Mouse (Mus musculus) forebrain, embryonic 13.5 days (tissue): Measurements from ENCODE around the gene Tas2r136. TPM values are rescaled to one million over a fixed set of nuclear protein-coding genes. Genes with fewer than 3 reads are reported as not detected.

Experiments used
- ATAC-seq: fragments of 200-750 bp; cut with Nextera tagmentation; 2 replicates; pipeline ENCODE4 v1.8.0; 2017
- H3K27ac ChIP-seq: fragments of 300-500 bp; sonication (generic); 2 replicates; pipeline ENCODE4 v1.5.1; 2015; ENCODE audit warnings: inconsistent platforms, mild to moderate bottlenecking, moderate library complexity
- H3K27me3 ChIP-seq: fragments of 300-500 bp; sonication (generic); 2 replicates; pipeline ENCODE4 v1.6.1; 2015; ENCODE audit warnings: mild to moderate bottlenecking, inconsistent platforms
- H3K36me3 ChIP-seq: fragments of 300-500 bp; sonication (generic); 2 replicates; pipeline ENCODE4 v1.6.1; 2015; ENCODE audit warnings: mild to moderate bottlenecking, inconsistent platforms; ENCODE audit not compliant: poor library complexity, severe bottlenecking
- H3K4me1 ChIP-seq: fragments of 300-500 bp; sonication (generic); 2 replicates; pipeline ENCODE4 v1.6.1; 2015; ENCODE audit warnings: inconsistent platforms
- H3K4me2 ChIP-seq: fragments of 300-500 bp; sonication (generic); 2 replicates; pipeline ENCODE4 v1.6.1; 2015; ENCODE audit warnings: inconsistent platforms, mild to moderate bottlenecking, moderate library complexity
- H3K4me3 ChIP-seq: fragments of 300-500 bp; sonication (generic); 2 replicates; pipeline ENCODE4 v1.5.1; 2015; ENCODE audit warnings: mild to moderate bottlenecking, inconsistent platforms
- H3K9ac ChIP-seq: fragments of 300-500 bp; sonication (generic); 2 replicates; pipeline ENCODE4 v1.6.1; 2015; ENCODE audit warnings: mild to moderate bottlenecking, inconsistent platforms
- H3K9me3 ChIP-seq: fragments of 300-500 bp; sonication (generic); replicated peaks from 2 replicates; pipeline ENCODE4 v1.6.1; 2016; ENCODE audit warnings: inconsistent platforms
- WGBS: fragments of 180-500 bp; shearing (Covaris S2); methylation state at CpG from one replicate; pipeline ENCODE4 v1.1.7; 2015; 5-methylcytosine and 5-hydroxymethylcytosine counted together
- polyA plus RNA-seq: library from polyadenylated mRNA; unstranded; fragments of >200 nt; fragmentation: Nextera tagmentation; extraction: Ambion mirVana; gene quantifications from 2 replicates; pipeline ENCODE4 v1.2.1, GENCODE M21; 2015

The Tas2r136 gene
- not detected in 2 replicates for polyA plus RNA-seq

DNA sequence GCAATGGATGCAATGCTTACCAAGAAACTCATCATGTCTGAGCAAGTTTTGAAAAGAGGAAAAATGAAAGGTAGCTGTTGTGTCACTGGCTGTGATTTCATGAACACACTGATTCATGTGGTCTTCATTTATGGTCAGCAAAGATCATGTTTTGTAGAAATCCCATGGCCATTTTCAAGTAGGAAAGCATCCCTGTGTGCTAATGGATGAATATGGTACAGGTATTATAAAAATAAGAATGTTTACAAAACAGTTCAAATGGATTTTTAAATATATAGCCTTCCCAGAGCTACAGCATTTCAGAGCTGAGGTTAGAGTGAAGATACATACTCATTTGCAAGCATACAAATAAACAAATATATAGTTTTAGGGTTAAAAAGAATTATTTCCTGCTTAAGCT is at the start of gene Tas2r136:
Gene Tas2r136 (minus strand): TSS at position 101 of the 400 bp plus-strand sequence.
- H3K4me2 ChIP-seq: no peak within 1 kb of the TSS
- no peak within 1 kb of the TSS for H3K27ac ChIP-seq
- no peak for ATAC-seq
- no peak within 1 kb of the TSS for H3K9ac ChIP-seq
- no peak within 1 kb of the TSS for H3K4me3 ChIP-seq
- H3K9me3 ChIP-seq: no peaks in the 10 kb centered on the region
- no peaks in the 10 kb centered on the region for H3K36me3 ChIP-seq
- no peaks in the 10 kb centered on the region for H3K27me3 ChIP-seq
- H3K4me1 ChIP-seq: no peaks in the 10 kb centered on the region

DNA sequence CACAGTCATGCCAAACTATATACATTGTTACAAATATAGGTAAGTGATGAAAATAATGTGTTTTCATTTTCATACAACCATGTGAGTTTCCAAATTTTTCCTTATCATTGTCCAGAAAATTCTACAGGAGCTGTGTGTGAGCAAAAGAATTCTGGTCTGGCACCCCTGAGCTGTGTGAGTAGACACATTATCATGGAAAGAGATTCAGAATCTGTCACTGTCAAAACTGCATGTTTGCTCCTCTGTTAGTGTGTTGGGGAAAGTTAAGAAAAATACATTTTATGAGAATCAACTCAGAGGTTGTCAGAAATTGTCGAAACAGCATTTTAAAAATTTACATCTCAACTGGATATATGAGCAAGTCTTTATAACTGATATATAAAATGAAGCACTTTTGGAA is 24.6 kb upstream of the Tas2r136 start, which contains the start of gene Tas2r117:
Gene Tas2r117 (plus strand): TSS at position 301 of the 400 bp plus-strand sequence.
- Histone ChIP-seq H3K4me1 (no peaks in the 10 kb centered on the region), H3K9ac (no peak within 1 kb of the TSS), H3K36me3 (no peaks in the 10 kb centered on the region), H3K4me3 (no peak within 1 kb of the TSS), H3K27ac (no peak within 1 kb of the TSS), H3K4me2 (no peak within 1 kb of the TSS), H3K9me3 (no peaks in the 10 kb centered on the region), H3K27me3 (no peaks in the 10 kb centered on the region)
- no peak for ATAC-seq
- 86% methylated on average over 1 of the region's 1 CpGs for WGBS

GRCm38 (mm10) chr6:132795393-132795792 is 17.4 kb upstream of the Tas2r136 start:
- no peaks in the 10 kb centered on the region for H3K27me3 ChIP-seq
- no peaks in the 10 kb centered on the region for H3K4me1 ChIP-seq
- 35% methylated on average over 1 of the region's 1 CpGs for WGBS
- ATAC-seq: no peak
- H3K27ac ChIP-seq: no peak overlapping the region
- no peak overlapping the region for H3K4me3 ChIP-seq
- H3K9ac ChIP-seq: no peak overlapping the region
- H3K9me3 ChIP-seq: peaks cover 12% of the 10 kb centered on the region
- H3K36me3 ChIP-seq: no peaks in the 10 kb centered on the region
- H3K4me2 ChIP-seq: no peak overlapping the region

GRCm38 (mm10) chr6:132761831-132762230 is 16.1 kb downstream of the Tas2r136 start, which contains the start of gene Tas2r102:
TSS of gene Tas2r102 (plus strand) at chr6:132762131.
- no peaks in the 10 kb centered on the region for H3K9me3 ChIP-seq
- H3K27ac ChIP-seq: no peak within 1 kb of the TSS

GRCm38 (mm10) chr6:132754430-132754829 is 23.5 kb downstream of the Tas2r136 start, which contains the start of gene Tas2r124:
TSS of gene Tas2r124 (plus strand) at chr6:132754730.
- no peak within 1 kb of the TSS for H3K4me3 ChIP-seq

More at GRCm38 (mm10) chr6:132761831-132762230, 16.1 kb downstream of the Tas2r136 start, which contains the start of gene Tas2r102:
- no peak within 1 kb of the TSS for H3K4me2 ChIP-seq
- no peak within 1 kb of the TSS for H3K4me3 ChIP-seq
- H3K4me1 ChIP-seq: no peaks in the 10 kb centered on the region
- 92% methylated on average over 2 of the region's 2 CpGs for WGBS
- no peak within 1 kb of the TSS for H3K9ac ChIP-seq
- no peak for ATAC-seq
- H3K27me3 ChIP-seq: no peaks in the 10 kb centered on the region
- no peaks in the 10 kb centered on the region for H3K36me3 ChIP-seq

GRCm38 (mm10) chr6:132750206-132750605 is 27.8 kb downstream of the Tas2r136 start:
- no peak overlapping the region for H3K4me2 ChIP-seq
- H3K9me3 ChIP-seq: no peaks in the 10 kb centered on the region
- H3K4me1 ChIP-seq: no peaks in the 10 kb centered on the region
- WGBS: 95% methylated on average over 2 of the region's 2 CpGs
- H3K9ac ChIP-seq: no peak overlapping the region
- no peak overlapping the region for H3K27ac ChIP-seq
- H3K4me3 ChIP-seq: no peak overlapping the region
- no peak for ATAC-seq
- no peaks in the 10 kb centered on the region for H3K36me3 ChIP-seq
- no peaks in the 10 kb centered on the region for H3K27me3 ChIP-seq

More at GRCm38 (mm10) chr6:132754430-132754829, 23.5 kb downstream of the Tas2r136 start, which contains the start of gene Tas2r124:
- H3K27me3 ChIP-seq: no peaks in the 10 kb centered on the region
- 77% methylated on average over 1 of the region's 1 CpGs for WGBS
- no peaks in the 10 kb centered on the region for H3K9me3 ChIP-seq
- no peaks in the 10 kb centered on the region for H3K4me1 ChIP-seq
- H3K4me2 ChIP-seq: no peak within 1 kb of the TSS
- H3K27ac ChIP-seq: no peak within 1 kb of the TSS
- ATAC-seq: no peak
- no peak within 1 kb of the TSS for H3K9ac ChIP-seq
- H3K36me3 ChIP-seq: no peaks in the 10 kb centered on the region

DNA sequence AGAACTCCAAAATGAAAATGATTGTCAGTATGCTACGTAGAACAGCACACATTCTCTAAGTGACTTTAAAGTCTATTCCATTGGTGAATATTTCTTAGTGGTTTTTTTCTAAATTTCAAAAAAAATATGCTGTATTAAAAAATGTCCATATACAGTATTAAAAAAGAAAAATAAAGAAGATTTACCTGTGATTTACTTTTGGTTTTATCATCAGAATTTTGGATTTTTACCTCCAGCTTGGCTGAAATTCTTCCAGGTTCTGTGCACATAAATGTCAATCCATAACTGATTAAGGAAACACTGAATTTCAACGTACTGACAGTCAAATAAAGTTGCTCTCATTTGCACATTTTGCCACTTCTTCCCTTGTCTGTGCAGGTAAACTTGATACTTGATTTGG is 40.0 kb downstream of the Tas2r136 start, which contains the start of gene Tas2r115:
Gene Tas2r115 (minus strand): TSS at position 101 of the 400 bp plus-strand sequence.
- Histone ChIP-seq H3K27me3 (no peaks in the 10 kb centered on the region), H3K4me3 (no peak within 1 kb of the TSS), H3K36me3 (no peaks in the 10 kb centered on the region), H3K9ac (no peak within 1 kb of the TSS), H3K9me3 (no peaks in the 10 kb centered on the region), H3K27ac (no peak within 1 kb of the TSS), H3K4me2 (no peak within 1 kb of the TSS), H3K4me1 (no peaks in the 10 kb centered on the region)
- ATAC-seq: no peak
- WGBS: 70% methylated on average over 2 of the region's 2 CpGs

Other genes with a start within 250 kb of the Tas2r136 start
- not detected in 2 replicates for gene Prh1, start 208.4 kb downstream of the Tas2r136 start, polyA plus RNA-seq
- gene Prp2, start 182.2 kb downstream of the Tas2r136 start, polyA plus RNA-seq: not detected in 2 replicates
- gene A630073D07Rik, start 126.6 kb downstream of the Tas2r136 start, polyA plus RNA-seq: not detected in 2 replicates
- not detected in 2 replicates for gene Tas2r120, start 121.2 kb downstream of the Tas2r136 start, polyA plus RNA-seq
- gene Tas2r121, start 77.2 kb downstream of the Tas2r136 start, polyA plus RNA-seq: not detected in 2 replicates
- gene Tas2r122, start 66.2 kb downstream of the Tas2r136 start, polyA plus RNA-seq: not detected in 2 replicates
- gene Tas2r115, start 40.1 kb downstream of the Tas2r136 start, polyA plus RNA-seq: not detected in 2 replicates
- gene Tas2r124, start 23.4 kb downstream of the Tas2r136 start, polyA plus RNA-seq: not detected in 2 replicates
- not detected in 2 replicates for gene Tas2r102, start 16.0 kb downstream of the Tas2r136 start, polyA plus RNA-seq
- not detected in 2 replicates for gene Tas2r117, start 24.7 kb upstream of the Tas2r136 start, polyA plus RNA-seq
- not detected in 2 replicates for gene Tas2r123, start 69.0 kb upstream of the Tas2r136 start, polyA plus RNA-seq
- not detected in 2 replicates for gene Tas2r116, start 77.3 kb upstream of the Tas2r136 start, polyA plus RNA-seq
- not detected in 2 replicates for gene Tas2r110, start 89.8 kb upstream of the Tas2r136 start, polyA plus RNA-seq
- not detected in 2 replicates for gene Tas2r113, start 114.8 kb upstream of the Tas2r136 start, polyA plus RNA-seq
- gene Tas2r125, start 131.5 kb upstream of the Tas2r136 start, polyA plus RNA-seq: not detected in 2 replicates
- not detected in 2 replicates for gene Tas2r129, start 172.9 kb upstream of the Tas2r136 start, polyA plus RNA-seq
- gene Tas2r131, start 179.8 kb upstream of the Tas2r136 start, polyA plus RNA-seq: not detected in 2 replicates
- gene Tas2r109, start 202.8 kb upstream of the Tas2r136 start, polyA plus RNA-seq: not detected in 2 replicates